Mouse (Mus musculus) right cerebral cortex, postnatal 4 days (tissue): ENCODE results near the gene Osbpl9.

ENCODE experiments used
- DNase-seq: peaks from one replicate; pipeline ENCODE4 v3.0.0-alpha.2; 2022

Osbpl9 gene

DNA sequence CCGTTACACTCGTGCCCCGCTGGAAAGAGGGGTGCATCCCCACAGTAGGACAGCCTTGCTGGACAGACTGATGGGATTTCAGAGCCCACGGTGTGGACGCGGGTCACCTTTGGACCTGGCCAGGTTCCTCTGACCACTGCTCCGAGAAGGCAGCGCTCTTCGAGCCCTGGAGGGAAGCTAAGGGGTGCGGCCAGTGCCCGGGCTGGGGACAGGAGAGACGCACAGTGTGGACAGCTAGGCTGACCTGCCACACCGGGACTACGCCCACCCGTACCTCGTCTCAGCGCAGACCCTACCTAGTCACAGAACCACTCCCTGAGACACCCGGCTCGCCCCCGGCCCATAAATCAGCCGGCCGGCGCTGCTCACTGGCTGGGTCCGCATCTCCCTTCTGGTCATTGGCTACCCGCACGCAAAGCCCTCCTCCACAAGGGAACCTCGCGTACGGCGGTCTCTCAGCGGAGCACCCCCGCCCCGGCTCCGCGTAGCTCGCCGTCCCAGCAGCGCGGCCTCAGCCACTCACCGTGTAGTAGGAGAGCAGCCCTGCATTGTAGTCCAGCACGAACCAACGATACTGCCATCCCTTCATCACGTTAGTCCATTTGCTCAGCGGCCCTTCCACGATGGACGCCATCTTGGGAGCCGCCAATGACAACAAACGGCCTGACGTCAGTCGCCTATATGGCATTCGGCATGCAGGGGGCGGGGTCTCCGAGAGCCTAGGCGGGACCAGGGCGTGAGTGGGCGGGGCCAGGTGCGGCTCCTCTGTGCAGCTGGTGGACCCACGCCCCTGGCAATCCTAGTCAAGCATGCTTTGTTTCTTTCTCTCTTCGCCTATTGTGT, at the start of gene Osbpl9:
Gene Osbpl9, minus strand, starts transcription at position 691 of the 843 bp plus-strand sequence.
- DNase-seq = peak; percentile 98

DNA sequence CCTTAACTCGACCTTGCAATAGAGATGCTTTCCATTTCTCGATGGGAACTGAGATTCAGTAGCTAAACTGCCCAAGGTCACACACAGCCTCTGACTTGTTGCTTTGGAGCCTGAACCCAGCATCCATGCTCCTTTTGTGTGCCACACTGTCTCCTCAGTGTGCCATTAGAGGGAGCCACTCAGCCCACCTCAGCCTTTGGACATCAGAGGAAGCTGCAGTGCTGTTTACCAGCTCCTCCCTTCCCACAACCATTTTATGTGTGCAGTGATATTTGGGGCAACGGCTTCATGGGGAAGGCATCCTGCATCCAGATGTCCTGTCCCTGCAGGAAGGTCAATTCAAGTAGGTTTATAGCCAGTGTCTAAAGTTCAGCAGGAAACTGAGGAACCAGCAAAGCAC, 49.5 kb upstream of the Osbpl9 start:
- no peak for DNase-seq

DNA sequence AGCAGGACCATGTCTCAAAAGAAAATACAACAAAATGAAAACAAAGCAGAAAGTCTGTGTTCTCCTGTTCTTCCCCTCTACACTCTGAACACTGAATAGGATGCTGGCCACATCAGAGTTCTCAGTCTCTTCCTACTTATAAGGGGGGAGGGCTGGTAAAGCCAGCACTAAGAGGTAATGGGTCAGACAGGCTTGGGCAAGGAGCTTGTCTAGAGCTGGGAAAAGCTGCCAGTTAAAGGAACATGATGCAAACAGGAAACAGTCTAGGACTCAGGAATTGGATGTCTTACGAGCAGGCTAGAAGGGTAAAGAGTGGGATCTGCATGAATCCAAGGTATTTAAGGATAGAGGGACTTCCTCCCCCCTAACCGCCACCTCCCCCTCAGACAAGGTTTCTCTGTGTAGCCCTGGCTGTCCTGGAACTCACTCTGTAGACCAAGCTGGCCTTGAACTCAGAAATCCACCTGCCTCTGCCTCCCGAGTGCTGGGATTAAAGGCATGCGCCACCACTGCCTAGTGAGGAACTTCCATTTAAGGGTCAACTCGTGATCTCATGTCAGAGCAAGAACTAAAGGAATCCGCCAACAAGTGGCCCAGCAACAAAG, 43.0 kb upstream of the Osbpl9 start:
- no peak for DNase-seq

DNA sequence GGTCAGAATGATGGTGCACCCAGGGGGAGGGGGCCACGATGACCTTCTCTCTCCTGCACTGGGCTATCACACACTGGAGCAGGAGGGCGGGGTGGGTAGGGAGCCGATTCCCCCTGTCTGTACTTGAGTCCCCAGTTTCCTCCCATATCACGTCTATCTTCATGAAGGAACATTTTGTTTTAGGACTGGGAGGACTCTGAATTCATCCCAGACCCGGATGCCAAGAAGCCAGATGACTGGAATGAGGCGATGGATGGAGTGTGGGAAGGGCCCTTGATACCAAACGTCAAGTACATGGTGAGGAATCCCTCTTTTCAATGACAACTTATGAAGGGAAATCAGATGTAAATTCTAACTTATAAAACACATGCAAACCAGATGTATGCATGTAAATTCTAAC, 42.4 kb upstream of the Osbpl9 start:
- no peak for DNase-seq

DNA sequence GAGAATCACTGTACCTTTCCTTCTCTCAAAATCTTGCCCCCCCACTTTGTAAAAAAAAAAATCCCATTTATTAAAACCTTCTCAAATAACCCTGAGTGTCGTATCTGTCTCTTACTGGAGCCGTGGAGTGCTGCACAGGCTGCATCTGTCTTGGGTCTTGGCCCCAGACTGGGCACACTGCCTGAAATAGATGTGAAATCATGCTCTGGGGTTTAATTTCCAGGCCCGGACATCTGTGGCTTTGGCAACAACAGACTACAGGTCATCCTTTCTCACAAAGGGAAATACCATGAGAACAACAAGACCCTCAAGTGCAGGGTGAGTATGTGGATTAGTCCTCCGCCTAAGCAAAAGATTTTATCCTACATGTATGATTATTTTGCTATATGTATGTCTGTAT, 39.9 kb upstream of the Osbpl9 start:
- no peak for DNase-seq

DNA sequence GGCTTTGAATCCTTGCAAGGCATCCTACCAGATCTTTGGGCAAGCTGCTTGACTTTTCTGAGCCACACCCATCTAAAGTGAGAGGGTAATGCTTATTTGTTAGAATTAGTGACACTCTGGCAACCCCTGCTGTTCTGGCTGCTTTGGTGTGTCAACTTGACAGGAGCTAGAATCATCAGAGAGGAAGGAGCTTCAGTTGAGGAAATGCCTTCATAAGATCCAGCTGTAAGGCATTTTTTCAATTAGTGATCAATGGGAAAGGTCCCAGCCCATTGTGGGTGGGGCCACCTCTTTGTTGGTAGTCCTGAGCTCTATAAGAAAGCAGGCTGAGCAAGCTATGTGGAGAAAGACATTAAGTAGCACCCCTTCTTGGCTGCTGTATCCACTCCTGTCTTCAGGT, 39.1 kb upstream of the Osbpl9 start:
- no peak for DNase-seq

DNA sequence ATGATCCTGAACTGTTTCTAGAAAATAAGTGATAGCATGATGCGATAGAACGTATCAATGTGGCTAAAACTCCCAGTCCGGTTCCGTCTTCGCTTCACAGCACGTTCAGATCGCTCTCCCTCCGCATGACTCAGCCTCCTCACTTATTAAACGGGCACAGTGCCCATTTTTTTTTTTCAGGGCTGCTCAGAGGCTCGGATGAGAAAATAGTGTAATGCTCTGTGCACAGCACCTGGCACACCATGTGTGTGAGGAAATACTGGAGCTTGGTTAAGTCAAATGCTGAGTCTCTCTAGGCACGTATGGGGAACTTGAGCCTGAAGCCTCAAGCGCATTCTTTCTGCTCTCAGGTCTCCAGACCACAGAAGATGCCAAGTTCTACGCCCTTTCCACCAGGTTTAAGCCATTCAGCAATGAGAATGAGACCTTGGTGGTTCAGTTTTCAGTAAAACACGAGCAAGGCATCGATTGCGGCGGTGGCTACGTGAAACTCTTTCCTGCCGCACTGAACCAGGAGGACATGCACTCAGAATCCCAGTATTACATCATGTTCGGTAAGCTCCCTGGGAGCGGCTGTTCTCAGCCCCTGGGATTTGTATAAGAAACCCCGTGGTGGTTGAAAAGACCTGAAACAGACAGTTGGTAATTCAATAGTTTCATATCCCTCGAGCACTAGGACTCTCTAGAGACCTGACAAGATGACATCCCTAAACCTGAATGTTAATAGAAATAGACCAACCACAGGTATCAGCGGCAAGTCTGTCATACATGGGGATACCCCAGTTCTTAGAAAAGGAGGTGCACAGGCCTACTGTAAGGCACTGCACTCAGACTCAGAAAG, 36.6 kb upstream of the Osbpl9 start:
- DNase-seq = no peak

DNA sequence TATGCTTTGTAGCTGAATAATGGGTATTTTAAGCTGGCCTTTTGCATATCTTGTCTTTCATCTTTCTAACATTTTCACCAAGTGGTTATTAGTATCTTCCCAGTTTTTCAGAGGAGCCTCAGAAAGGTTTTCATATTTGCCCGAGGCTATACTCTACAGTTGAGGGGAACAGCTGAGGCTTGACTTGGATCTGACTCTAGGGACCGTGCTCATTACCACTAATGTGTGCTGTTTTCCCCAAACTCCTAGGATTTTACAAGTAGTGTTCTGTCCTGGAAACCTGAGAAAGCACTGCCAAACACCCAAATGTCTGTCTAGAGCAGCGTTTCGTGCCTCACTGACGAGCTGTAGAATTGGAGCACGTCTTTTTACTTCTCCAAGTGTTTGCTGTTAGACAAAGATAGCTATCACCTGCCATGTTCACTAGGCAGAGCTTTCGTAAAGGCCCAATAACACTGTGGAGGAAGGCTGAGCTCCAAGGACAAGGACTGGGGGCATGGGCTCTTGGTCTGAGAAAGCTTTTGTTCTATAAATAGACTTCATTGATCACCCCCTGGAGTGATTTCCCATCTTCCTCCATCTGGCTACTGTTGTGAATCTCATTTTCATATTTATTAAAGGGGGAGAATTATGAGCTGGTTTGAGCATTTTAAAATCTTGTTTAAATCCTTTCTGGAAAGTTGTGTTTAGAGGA, 34.3 kb upstream of the Osbpl9 start:
- no peak for DNase-seq

DNA sequence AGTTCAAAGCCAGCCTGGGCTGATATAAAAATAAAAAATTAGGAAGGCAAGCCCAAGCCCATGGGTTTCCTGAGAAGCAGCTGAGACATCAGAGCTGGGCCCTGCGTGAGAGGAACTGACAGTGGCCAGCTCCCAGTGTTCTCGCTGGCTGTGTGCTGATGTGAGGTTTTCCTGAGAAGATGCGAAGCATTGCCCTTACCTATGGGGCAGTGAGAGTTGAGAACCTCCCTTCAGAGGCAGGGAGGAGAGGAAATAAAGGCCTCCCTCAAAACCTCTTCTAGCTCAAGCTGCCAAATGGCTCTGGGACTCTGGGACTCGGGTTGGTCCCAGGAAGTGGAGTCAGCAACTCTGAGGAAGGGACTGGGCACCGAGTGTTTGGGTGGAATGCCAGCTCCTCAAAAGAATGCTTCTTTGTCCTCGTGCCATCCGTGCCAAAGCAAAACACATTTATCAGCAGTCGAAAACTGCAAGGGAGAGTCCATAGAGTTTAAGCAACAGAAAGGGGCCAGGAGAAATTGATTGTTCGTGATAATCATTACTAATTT, 32.8 kb upstream of the Osbpl9 start:
- DNase-seq = no peak

DNA sequence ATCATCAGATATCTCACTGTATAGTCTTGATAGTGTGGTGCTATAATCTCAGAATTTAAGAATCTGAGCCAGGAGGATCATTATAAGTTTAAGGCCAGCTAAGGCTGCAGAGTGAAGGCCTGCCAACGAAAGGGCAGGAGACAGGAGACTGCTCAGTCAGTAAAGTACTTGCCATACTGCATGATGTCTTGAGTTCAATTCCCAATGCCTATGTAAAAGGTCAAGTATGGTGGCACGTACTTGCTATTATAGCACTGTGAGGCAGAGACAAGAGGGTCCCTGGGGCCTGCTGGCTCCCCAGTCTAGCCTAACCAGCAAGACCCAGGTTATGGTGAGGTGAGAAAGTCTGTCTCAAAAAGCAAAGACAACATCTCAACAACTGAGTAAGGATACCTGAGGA, 32.1 kb upstream of the Osbpl9 start, which contains the start of gene Calr4:
Gene Calr4, plus strand, starts transcription at position 301 of the 400 bp plus-strand sequence.
- no peak for DNase-seq

DNA sequence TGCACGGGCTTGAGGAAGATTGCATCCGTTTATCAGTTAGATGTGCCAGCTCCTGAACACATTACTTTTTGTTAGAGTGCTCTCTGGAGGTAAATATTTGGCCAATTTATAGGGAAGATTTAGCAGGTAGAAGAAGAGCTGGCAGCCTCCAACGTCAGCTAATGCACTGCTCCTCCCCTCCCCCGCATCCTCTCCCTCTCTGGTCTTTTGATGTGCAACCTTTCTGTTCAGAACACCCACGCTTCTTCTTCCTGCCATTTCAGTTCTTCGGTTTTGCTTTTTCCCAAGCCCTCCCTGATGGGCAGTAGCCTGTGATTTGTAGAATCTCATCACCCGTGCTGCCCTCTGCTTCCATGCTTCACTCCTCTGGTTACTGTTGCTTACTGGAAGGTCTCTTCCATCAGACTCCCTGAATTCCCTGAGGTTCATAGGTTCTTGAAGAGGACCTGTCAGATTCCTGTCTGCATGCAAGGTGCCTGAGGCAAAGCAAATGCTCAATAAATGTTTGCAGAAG, 27.8 kb upstream of the Osbpl9 start:
- DNase-seq = no peak

DNA sequence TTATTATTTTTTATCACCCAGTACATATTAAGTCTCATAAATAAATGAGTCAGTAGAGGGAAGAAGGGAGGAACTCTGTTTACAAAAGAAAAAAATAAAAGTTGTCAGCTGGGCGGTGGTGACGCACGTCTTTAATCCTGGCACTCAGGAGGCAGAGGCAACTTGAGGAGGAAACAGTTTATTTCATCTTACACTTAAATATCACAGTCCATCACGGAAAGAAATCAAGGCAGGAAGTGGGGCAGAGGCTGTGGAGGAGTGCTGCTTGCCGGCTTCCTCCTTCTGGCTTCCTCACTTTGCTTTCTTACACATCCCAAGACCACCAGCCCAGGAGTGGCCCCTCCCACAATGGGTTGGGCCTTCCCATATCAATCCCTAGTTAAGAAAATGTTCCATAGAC, 24.0 kb upstream of the Osbpl9 start:
- no peak for DNase-seq

DNA sequence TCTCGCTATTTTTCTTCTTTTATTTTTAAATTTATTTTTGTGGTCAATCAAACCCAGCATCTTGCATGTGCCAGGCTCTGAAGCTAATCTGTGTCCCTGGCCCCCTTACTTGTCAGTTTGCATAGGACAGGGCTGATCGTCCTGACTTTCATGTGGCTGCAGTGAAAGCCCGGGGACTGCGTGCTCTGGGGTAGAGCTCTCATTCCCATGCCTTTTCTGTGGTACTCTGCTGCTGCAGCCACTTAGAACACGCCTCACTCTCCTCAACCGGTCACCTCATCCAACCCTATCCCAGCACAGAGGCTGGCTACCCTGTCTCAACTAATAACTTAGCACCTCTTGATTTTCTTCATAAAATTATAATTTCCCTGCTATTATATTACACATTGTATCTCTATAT, 23.5 kb upstream of the Osbpl9 start:
- no peak for DNase-seq

DNA sequence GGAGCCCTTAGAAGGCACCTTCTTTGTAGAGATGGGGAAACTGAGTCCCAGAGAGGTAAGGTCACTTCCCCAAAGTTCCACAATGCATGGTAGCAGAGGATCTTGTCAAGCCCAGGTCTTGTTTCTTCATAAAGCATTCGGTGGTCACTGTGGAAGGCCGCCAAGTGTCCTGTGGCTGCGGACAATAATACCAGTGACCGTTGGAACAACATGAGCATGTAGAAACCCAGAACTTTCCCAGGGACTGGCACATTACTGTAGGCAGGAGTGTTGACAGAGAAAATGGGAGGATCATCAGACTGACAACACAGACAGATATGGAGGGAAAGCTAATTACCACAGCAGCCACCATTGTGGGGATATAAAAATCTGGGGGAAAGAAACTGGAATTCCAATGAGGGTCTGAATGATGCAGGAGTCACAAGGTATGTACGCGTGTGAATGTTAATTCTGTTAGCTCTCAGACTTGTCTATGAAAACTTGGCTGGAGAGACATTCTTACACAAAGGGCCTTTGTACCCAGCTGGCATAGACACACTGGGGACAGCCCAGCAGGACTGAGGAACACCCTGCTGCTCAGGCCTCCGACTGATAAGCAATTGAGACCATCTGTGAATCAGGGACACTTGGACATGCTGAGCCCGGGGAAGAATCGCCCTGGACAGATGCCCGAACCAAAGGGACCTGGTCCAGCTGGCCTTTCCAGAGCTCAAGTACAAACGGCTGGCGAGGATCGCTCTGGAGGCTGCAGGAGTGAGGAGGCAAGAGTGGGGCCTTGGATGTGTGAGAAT, 22.9 kb upstream of the Osbpl9 start:
- DNase-seq = peak; percentile 80

DNA sequence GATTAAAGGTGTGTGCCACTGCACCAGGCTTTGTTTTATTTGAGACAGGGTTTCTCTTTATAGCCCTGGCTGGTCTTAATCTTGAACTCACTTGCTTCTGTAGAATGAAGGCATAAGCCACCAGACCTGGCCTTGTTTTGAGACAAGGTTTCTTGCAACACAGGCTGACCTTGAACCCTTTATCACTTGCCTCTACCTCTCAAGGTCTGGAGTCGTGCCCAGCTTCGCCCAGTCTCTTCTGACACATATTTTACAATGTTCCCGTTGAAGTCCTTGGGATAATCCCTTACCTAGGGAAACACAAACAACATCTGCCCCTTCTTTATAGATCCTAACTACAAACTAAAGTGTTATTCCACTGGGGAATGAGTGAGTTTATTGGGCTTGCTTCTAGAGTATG, 19.9 kb upstream of the Osbpl9 start:
- no peak for DNase-seq

DNA sequence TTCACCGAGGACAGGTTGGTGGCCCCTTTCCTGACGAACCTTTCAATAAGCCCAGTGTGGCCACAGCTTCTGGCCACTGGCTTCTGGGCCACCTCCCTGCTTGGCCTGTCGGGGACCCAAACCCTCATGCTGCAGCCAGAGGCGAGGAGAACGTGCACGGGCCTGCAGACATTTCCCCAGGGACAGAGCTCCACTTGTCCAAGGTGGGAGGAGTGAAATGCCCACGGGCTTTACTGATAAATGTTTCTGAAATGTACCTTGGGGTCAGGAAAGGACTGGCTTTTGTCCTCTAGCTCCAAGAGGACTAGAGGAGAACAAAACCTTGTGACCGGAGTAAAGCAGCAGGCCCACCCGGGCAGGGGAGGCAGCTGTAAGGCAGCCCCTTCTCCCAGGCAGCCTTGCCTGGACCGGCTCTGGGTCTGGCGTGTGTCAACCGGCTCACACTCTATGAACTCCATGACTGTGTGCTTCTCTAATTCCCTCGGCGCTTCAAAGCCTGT, 18.4 kb upstream of the Osbpl9 start:
- no peak for DNase-seq

DNA sequence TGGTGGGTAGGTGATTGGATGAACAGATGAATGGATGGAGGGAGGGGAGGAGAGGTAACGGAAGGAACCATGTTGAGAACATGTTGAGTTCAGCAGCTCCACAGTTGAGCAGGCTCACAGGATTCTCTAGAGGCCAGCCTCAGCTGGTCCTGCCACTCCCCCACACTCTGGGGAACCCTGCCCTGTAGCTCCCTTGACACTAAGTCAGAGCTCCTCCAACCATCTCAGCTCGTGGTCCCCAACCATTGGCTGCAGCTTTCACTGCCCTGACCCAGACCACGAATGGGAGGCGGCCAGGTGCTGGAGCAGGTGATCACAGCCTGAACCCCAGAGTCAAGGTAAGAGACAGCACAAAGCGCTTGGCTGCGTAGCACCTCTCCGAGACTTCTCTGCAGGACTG, 15.9 kb upstream of the Osbpl9 start:
- DNase-seq = no peak

DNA sequence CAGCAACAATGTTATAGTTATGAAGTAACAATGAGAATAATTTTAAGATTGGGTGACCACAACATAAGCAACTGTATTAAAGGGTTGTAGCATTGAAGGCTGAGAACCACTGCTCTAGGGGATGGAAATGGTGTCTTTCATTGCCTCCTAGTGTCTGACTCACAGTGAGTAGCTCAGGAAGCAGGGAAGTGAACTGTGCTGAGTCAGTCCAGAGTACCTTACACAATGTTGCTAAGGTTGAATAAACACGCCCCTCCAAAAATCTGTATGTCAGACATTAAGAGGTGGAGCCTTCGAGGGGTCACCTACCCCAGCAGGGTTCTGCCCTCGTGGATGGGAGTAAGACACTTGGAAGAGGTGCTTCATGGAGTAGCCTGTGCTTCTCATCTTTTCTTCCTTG, 11.9 kb upstream of the Osbpl9 start:
- no peak for DNase-seq

DNA sequence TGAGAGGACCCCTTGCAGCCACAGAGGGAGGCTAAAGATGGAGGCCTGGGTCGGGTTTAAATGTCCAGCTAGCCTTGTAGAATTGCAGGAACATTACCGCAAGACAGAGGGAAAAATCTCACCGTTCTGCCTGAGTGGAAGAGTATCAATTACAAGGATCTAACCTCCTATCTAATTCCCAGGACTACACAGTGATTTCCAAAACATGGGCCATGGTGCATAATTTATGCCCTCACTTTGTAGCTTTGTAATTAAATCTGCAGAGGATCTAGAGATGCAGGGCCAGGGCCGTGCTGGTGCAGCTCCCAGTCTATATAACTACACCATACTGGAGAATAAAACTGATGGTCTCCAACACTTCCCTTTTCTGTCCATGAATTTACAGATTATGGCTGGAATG, 8.8 kb upstream of the Osbpl9 start:
- no peak for DNase-seq

DNA sequence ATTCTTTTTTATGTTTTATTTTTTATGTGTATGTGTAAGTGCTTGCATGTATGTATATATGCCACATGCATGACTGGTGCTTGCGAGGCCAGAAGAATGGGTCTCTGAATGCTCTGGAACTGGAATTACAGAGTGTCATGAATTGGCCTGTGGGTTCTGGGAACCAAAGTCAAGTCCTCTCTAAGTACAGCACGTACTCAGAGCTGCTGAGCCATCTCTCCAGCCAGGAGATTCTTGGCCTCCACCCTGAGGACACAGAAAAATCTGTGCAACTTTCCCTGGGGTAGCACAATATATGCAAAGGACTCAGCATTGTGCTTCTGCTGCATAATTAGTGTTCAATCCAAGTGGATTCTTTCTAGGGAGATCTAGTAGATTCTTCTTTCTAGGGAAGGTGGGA, 8.2 kb upstream of the Osbpl9 start:
- no peak for DNase-seq

DNA sequence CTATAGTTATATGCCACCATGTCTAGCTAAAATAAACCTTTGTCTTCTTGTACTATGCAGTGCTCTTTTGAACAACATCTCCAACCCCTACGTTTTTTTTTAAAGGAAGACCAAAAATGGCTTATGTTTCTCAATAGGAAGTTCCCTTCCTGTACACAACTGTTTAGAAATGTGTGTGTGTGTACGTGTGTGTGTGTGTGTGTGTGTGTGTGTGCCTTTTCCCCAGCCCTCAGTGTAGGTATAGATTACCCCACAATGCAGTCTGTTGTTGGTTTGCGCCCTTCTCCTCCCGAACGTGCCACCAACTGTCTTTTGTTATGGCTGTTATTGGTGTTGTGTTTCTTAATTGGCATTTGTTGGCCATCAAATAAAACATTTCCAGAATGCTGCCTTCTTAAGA, 5.5 kb upstream of the Osbpl9 start:
- no peak for DNase-seq

DNA sequence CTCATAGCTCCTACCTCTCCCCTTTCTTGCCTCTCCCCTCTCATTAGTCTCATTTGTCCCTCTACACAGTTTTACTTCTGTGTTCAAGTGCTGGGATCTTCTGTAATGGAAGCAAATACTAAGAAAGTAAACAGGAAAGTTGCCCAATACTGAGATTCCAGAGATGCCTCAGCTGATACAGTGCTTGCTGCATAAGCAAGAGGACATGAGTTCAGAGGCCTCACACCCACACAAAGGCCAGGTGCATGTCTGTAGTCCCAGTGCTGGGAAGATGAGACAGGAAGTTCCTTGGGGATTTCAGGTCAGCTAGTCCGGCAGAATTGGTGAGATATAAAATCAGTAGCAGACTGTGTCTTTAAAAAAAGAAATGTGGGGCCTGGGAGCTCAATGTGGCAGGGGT, 2.3 kb upstream of the Osbpl9 start:
- DNase-seq = no peak
